ENCODE assay signal across 18 mouse cellular contexts in the genomic region with DNA sequence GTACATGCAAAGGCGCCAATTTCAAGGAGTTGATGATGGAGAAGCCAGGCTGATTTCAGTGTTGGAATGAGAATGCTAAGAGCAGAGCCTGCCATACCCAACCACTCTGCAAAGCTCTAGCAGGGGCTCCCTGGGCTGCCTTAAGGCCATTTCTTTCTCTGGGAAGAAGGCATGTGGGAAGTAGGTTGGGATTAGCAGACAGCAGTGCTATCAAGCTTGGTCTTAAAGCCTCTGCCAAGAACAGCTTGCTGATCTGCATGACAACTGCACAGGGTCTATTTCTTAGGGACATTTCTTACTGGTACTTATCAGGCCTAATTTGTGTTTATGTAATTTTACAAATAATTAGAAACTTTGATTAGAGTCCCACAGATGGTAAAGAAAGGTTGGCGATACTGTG.
DNase-seq lines count a peak whose midpoint lies in the region; ATAC-seq and TF ChIP-seq lines count a peak whose summit lies in the region.
"Had no signal": no experiment of that assay in that cellular context is flagged by ENCODE, and none has a peak within 500 bp of the region (broad histone marks: within the 10 kb centered on the region; RNA-seq: fewer than 3 reads in every experiment).

No protein-coding gene starts in this region.

- H3K9ac ChIP-seq in forebrain, embryonic 13.5 days, result no peak overlapping the region
- H3K9ac ChIP-seq in forebrain, embryonic 12.5 days, result no peak overlapping the region
- H3K9ac ChIP-seq in forebrain, embryonic 15.5 days (replicated peaks), result no peak overlapping the region
- no peak overlapping the region for H3K9ac ChIP-seq in forebrain, embryonic 11.5 days (ENCODE audit: low read length)
- H3K9ac ChIP-seq in intestine, postnatal 0 days (ENCODE audit: low read depth, low read length), result no peak overlapping the region
- H3K9ac ChIP-seq: embryonic facial prominence, embryonic 12.5 days had no signal

- no peak overlapping the region for H3K4me2 ChIP-seq in forebrain, embryonic 13.5 days
- H3K4me2 ChIP-seq in forebrain, embryonic 12.5 days, result no peak overlapping the region
- no peak overlapping the region for H3K4me2 ChIP-seq in forebrain, embryonic 15.5 days (replicated peaks)
- H3K4me2 ChIP-seq in forebrain, embryonic 11.5 days (ENCODE audit: low read depth, low read length, severe bottlenecking), result no peak overlapping the region
- no peak overlapping the region for H3K4me2 ChIP-seq in intestine, postnatal 0 days (replicated peaks; ENCODE audit: low read depth)
- H3K4me2 ChIP-seq: embryonic facial prominence, embryonic 12.5 days had no signal

- peak overlapping the region; percentile 61 for H3K27ac ChIP-seq in forebrain, embryonic 13.5 days
- no peak overlapping the region for H3K27ac ChIP-seq in forebrain, embryonic 12.5 days
- H3K27ac ChIP-seq in forebrain, embryonic 15.5 days (replicated peaks), result peak overlapping the region; percentile 49
- no peak overlapping the region for H3K27ac ChIP-seq in forebrain, embryonic 11.5 days (ENCODE audit: low read depth, low read length)
- peak overlapping the region; percentile 51 for H3K27ac ChIP-seq in layer of hippocampus, adult 2 months
- H3K27ac ChIP-seq in intestine, postnatal 0 days (ENCODE audit: low read depth, low read length), result no peak overlapping the region
- H3K27ac ChIP-seq: embryonic facial prominence, embryonic 10.5 days; embryonic facial prominence, embryonic 12.5 days had no signal

- no peaks in the 10 kb centered on the region for H3K9me3 ChIP-seq in forebrain, embryonic 13.5 days (replicated peaks)
- H3K9me3 ChIP-seq in forebrain, embryonic 12.5 days, result no peaks in the 10 kb centered on the region
- H3K9me3 ChIP-seq in forebrain, embryonic 15.5 days, result no peaks in the 10 kb centered on the region
- no peaks in the 10 kb centered on the region for H3K9me3 ChIP-seq in forebrain, embryonic 11.5 days (ENCODE audit: control insufficient read depth, low read length)
- no peaks in the 10 kb centered on the region for H3K9me3 ChIP-seq in intestine, postnatal 0 days (ENCODE audit: control insufficient read depth)
- H3K9me3 ChIP-seq: embryonic facial prominence, embryonic 10.5 days; embryonic facial prominence, embryonic 12.5 days had no signal

- no peaks in the 10 kb centered on the region for H3K4me1 ChIP-seq in forebrain, embryonic 13.5 days
- H3K4me1 ChIP-seq in forebrain, embryonic 12.5 days, result no peaks in the 10 kb centered on the region
- H3K4me1 ChIP-seq in forebrain, embryonic 15.5 days, result peaks cover 16% of the 10 kb centered on the region
- H3K4me1 ChIP-seq in forebrain, embryonic 11.5 days (replicated peaks; ENCODE audit: control insufficient read depth, insufficient read depth, low read length), result no peaks in the 10 kb centered on the region
- no peaks in the 10 kb centered on the region for H3K4me1 ChIP-seq in intestine, postnatal 0 days (replicated peaks; ENCODE audit: control insufficient read depth, insufficient read depth, low read length)
- H3K4me1 ChIP-seq: embryonic facial prominence, embryonic 10.5 days; embryonic facial prominence, embryonic 12.5 days had no signal

- H3K36me3 ChIP-seq in forebrain, embryonic 13.5 days (ENCODE audit: poor library complexity, severe bottlenecking), result no peaks in the 10 kb centered on the region
- no peaks in the 10 kb centered on the region for H3K36me3 ChIP-seq in forebrain, embryonic 12.5 days (replicated peaks)
- no peaks in the 10 kb centered on the region for H3K36me3 ChIP-seq in forebrain, embryonic 15.5 days
- no peaks in the 10 kb centered on the region for H3K36me3 ChIP-seq in forebrain, embryonic 11.5 days (ENCODE audit: control insufficient read depth, insufficient read depth, low read length)
- no peaks in the 10 kb centered on the region for H3K36me3 ChIP-seq in intestine, postnatal 0 days (ENCODE audit: control insufficient read depth, insufficient read depth)
- H3K36me3 ChIP-seq: embryonic facial prominence, embryonic 10.5 days; embryonic facial prominence, embryonic 12.5 days had no signal

- H3K27me3 ChIP-seq in forebrain, embryonic 13.5 days, result no peaks in the 10 kb centered on the region
- H3K27me3 ChIP-seq in forebrain, embryonic 12.5 days, result no peaks in the 10 kb centered on the region
- no peaks in the 10 kb centered on the region for H3K27me3 ChIP-seq in forebrain, embryonic 15.5 days
- no peaks in the 10 kb centered on the region for H3K27me3 ChIP-seq in forebrain, embryonic 11.5 days (ENCODE audit: control insufficient read depth, insufficient read depth, low read length)
- H3K27me3 ChIP-seq in intestine, postnatal 0 days (replicated peaks; ENCODE audit: control insufficient read depth, insufficient read depth, low read length), result no peaks in the 10 kb centered on the region
- H3K27me3 ChIP-seq: embryonic facial prominence, embryonic 12.5 days had no signal

- TF ChIP-seq POLR2A in brain, embryonic 14.5 days (IDR thresholded peaks at IDR 0.05; ENCODE audit: borderline replicate concordance, extremely low read depth, insufficient read depth, insufficient read length, poor library complexity, severe bottlenecking), result no peak

- 0 out of 2 replicates have a peak, but pooled peaks have one; percentile 39 for ATAC-seq in forebrain, embryonic 13.5 days
- no peak for ATAC-seq in forebrain, embryonic 12.5 days (ENCODE audit: low FRiP score)
- peak; percentile 60 for ATAC-seq in forebrain, embryonic 15.5 days (replicated peaks)
- no peak for ATAC-seq in forebrain, embryonic 11.5 days (replicated peaks; ENCODE audit: low FRiP score)
- no peak for ATAC-seq in intestine, postnatal 0 days

- no peak for TF ChIP-seq CTCF in layer of hippocampus, adult 2 months (conservative IDR thresholded peaks at IDR 0.05)
- TF ChIP-seq CTCF in brain, embryonic 14.5 days (IDR thresholded peaks at IDR 0.05; ENCODE audit: borderline replicate concordance, extremely low read depth, insufficient read depth, insufficient read length), result no peak
- TF ChIP-seq CTCF in intestine, postnatal 0 days (IDR thresholded peaks at IDR 0.05; ENCODE audit: low read depth), result no peak

- DNase-seq in forebrain, embryonic 11.5 days (ENCODE audit: low spot score), result no peak
- no peak for DNase-seq in layer of hippocampus, adult 2 months (ENCODE audit: low spot score in 2 of 2)
- DNase-seq in layer of hippocampus, postnatal 25 days (ENCODE audit: extremely low spot score in 1 of 2, low spot score in 1 of 2), result no peak
- peak; percentile 65 for DNase-seq in brain, embryonic 14.5 days (ENCODE audit: low read depth)
- DNase-seq: adrenal gland, adult 2 months; adrenal gland, postnatal 10 days; adrenal gland, postnatal 25 days; cerebellum, adult 11 months; cerebellum, adult 2 months; cerebellum, adult 9-10 months; cerebellum, postnatal 10 days; cerebellum, postnatal 25 days had no signal

- no peak overlapping the region for H3K4me3 ChIP-seq in forebrain, embryonic 13.5 days
- H3K4me3 ChIP-seq in forebrain, embryonic 12.5 days (replicated peaks), result no peak overlapping the region
- H3K4me3 ChIP-seq in forebrain, embryonic 15.5 days, result no peak overlapping the region
- no peak overlapping the region for H3K4me3 ChIP-seq in forebrain, embryonic 11.5 days (ENCODE audit: low read depth, low read length)
- H3K4me3 ChIP-seq in layer of hippocampus, adult 2 months, result no peak overlapping the region
- H3K4me3 ChIP-seq in intestine, postnatal 0 days (ENCODE audit: low read depth, low read length), result no peak overlapping the region
- H3K4me3 ChIP-seq: embryonic facial prominence, embryonic 10.5 days; embryonic facial prominence, embryonic 12.5 days had no signal

- WGBS in forebrain, embryonic 13.5 days, result 88% methylated on average over 2 of the region's 2 CpGs
- 89% methylated on average over 2 of the region's 2 CpGs for WGBS in forebrain, embryonic 12.5 days
- WGBS in forebrain, embryonic 15.5 days, result 67% methylated on average over 2 of the region's 2 CpGs
- WGBS in forebrain, embryonic 11.5 days, result 95% methylated on average over 2 of the region's 2 CpGs
- WGBS in intestine, postnatal 0 days, result 92% methylated on average over 2 of the region's 2 CpGs

Comparison
In these comparisons a context has a peak if more than half of its experiments do, and no peak if none do; other contexts are left out.
1. ATAC-seq: peak in forebrain, embryonic 13.5 days (single experiment) and forebrain, embryonic 15.5 days (single experiment); none in forebrain, embryonic 12.5 days (single experiment), forebrain, embryonic 11.5 days (single experiment) and intestine, postnatal 0 days (single experiment).
2. H3K27ac ChIP-seq: peak in forebrain, embryonic 13.5 days (single experiment), forebrain, embryonic 15.5 days (single experiment) and layer of hippocampus, adult 2 months (single experiment); none in forebrain, embryonic 12.5 days (single experiment), forebrain, embryonic 11.5 days (single experiment) and intestine, postnatal 0 days (single experiment).